Mouse (Mus musculus): ENCODE measurements around the gene Cnga3. TPM values are rescaled to one million over a fixed set of nuclear protein-coding genes. Genes with fewer than 3 reads are reported as not detected.

Cnga3 gene
- polyA plus RNA-seq, 1 experiment from 2014 or later = not detected

GRCm38 (mm10) chr1:37220134-37220907 is 6.1 kb downstream of the Cnga3 start:
- Histone ChIP-seq H3K27me3 (no peaks in the 10 kb centered on the region; the same call in 1 of the 2 replicates), H3K4me2 (replicated peaks) (no peak overlapping the region), H3K4me3 (no peak overlapping the region), H3K9ac (no peak overlapping the region), H3K36me3 (no peaks in the 10 kb centered on the region), H3K9me3 (no peaks in the 10 kb centered on the region), H3K27ac (no peak overlapping the region), H3K4me1 (0 out of 2 replicates have a peak, but pooled peaks cover 3% of the 10 kb centered on the region)
- peak; percentile 28; the same call in 1 of the 2 replicates for ATAC-seq (ENCODE audit: insufficient number of reproducible peaks, insufficient read depth, low FRiP score, low TSS enrichment)
- 44% methylated on average over 6 of the region's 6 CpGs for WGBS

GRCm38 (mm10) chr1:37222002-37222401 is 7.8 kb downstream of the Cnga3 start:
- H3K27ac ChIP-seq = no peak overlapping the region
- no peaks in the 10 kb centered on the region for H3K9me3 ChIP-seq
- H3K4me1 ChIP-seq = 0 out of 2 replicates have a peak, but pooled peaks cover 3% of the 10 kb centered on the region
- H3K9ac ChIP-seq = no peak overlapping the region
- no peak overlapping the region for H3K4me3 ChIP-seq
- no peak overlapping the region for H3K4me2 ChIP-seq (replicated peaks)
- no peaks in the 10 kb centered on the region; the same call in 1 of the 2 replicates for H3K27me3 ChIP-seq
- H3K36me3 ChIP-seq = no peaks in the 10 kb centered on the region
- ATAC-seq (ENCODE audit: insufficient number of reproducible peaks, insufficient read depth, low FRiP score, low TSS enrichment) = no peak
- WGBS = 56% methylated on average over 7 of the region's 7 CpGs

GRCm38 (mm10) chr1:37230404-37230803 is 16.2 kb downstream of the Cnga3 start:
- 56% methylated on average over 6 of the region's 6 CpGs for WGBS
- H3K27me3 ChIP-seq = no peaks in the 10 kb centered on the region
- ATAC-seq (ENCODE audit: insufficient number of reproducible peaks, insufficient read depth, low FRiP score, low TSS enrichment) = no peak

GRCm38 (mm10) chr1:37231295-37231701 is 17.1 kb downstream of the Cnga3 start:
- H3K9ac ChIP-seq = no peak overlapping the region
- H3K27me3 ChIP-seq = no peaks in the 10 kb centered on the region
- H3K9me3 ChIP-seq = no peaks in the 10 kb centered on the region
- no peak overlapping the region for H3K4me3 ChIP-seq
- no peaks in the 10 kb centered on the region for H3K36me3 ChIP-seq
- peak; percentile 95 for ATAC-seq (ENCODE audit: insufficient number of reproducible peaks, insufficient read depth, low FRiP score, low TSS enrichment)
- no peak overlapping the region for H3K27ac ChIP-seq
- no peak overlapping the region for H3K4me2 ChIP-seq (replicated peaks)
- WGBS = 30% methylated on average over 6 of the region's 6 CpGs
- H3K4me1 ChIP-seq = peaks cover 8% of the 10 kb centered on the region

More at GRCm38 (mm10) chr1:37230404-37230803, 16.2 kb downstream of the Cnga3 start:
- Histone ChIP-seq H3K27ac (peak overlapping the region; percentile 8; the same call in 1 of the 2 replicates), H3K36me3 (no peaks in the 10 kb centered on the region), H3K9me3 (no peaks in the 10 kb centered on the region), H3K4me2 (replicated peaks) (no peak overlapping the region), H3K9ac (no peak overlapping the region), H3K4me1 (peaks cover 8% of the 10 kb centered on the region), H3K4me3 (no peak overlapping the region)

GRCm38 (mm10) chr1:37239045-37239635 is 24.9 kb downstream of the Cnga3 start:
- Histone ChIP-seq H3K4me1 (peaks cover 6% of the 10 kb centered on the region), H3K27me3 (no peaks in the 10 kb centered on the region), H3K36me3 (no peaks in the 10 kb centered on the region), H3K9ac (no peak overlapping the region), H3K4me2 (replicated peaks) (no peak overlapping the region), H3K9me3 (no peaks in the 10 kb centered on the region), H3K27ac (no peak overlapping the region), H3K4me3 (no peak overlapping the region)
- no peak for ATAC-seq (ENCODE audit: insufficient number of reproducible peaks, insufficient read depth, low FRiP score, low TSS enrichment)
- WGBS = 66% methylated on average over 10 of the region's 10 CpGs

GRCm38 (mm10) chr1:37242253-37242652 is 28.0 kb downstream of the Cnga3 start:
- peaks cover 5% of the 10 kb centered on the region for H3K4me1 ChIP-seq
- 78% methylated on average over 8 of the region's 8 CpGs for WGBS
- H3K9me3 ChIP-seq = no peaks in the 10 kb centered on the region
- H3K4me3 ChIP-seq = no peak overlapping the region
- no peak overlapping the region for H3K27ac ChIP-seq
- no peak overlapping the region for H3K9ac ChIP-seq
- no peak overlapping the region for H3K4me2 ChIP-seq (replicated peaks)
- H3K27me3 ChIP-seq = no peaks in the 10 kb centered on the region
- ATAC-seq (ENCODE audit: insufficient number of reproducible peaks, insufficient read depth, low FRiP score, low TSS enrichment) = no peak
- no peaks in the 10 kb centered on the region for H3K36me3 ChIP-seq

GRCm38 (mm10) chr1:37246476-37246875 is 32.2 kb downstream of the Cnga3 start:
- no peaks in the 10 kb centered on the region for H3K36me3 ChIP-seq
- H3K4me3 ChIP-seq = no peak overlapping the region
- no peaks in the 10 kb centered on the region for H3K27me3 ChIP-seq
- no peaks in the 10 kb centered on the region for H3K9me3 ChIP-seq
- 83% methylated on average over 2 of the region's 2 CpGs for WGBS
- no peak for ATAC-seq (ENCODE audit: insufficient number of reproducible peaks, insufficient read depth, low FRiP score, low TSS enrichment)
- H3K9ac ChIP-seq = no peak overlapping the region
- no peak overlapping the region for H3K27ac ChIP-seq
- peaks cover 6% of the 10 kb centered on the region; the same call in 1 of the 2 replicates for H3K4me1 ChIP-seq
- no peak overlapping the region for H3K4me2 ChIP-seq (replicated peaks)

- Histone ChIP-seq H3K4me2 (replicated peaks) (no peak overlapping the region), H3K4me3 (no peak overlapping the region), H3K27ac (no peak overlapping the region), H3K9me3 (no peaks in the 10 kb centered on the region), H3K36me3 (no peaks in the 10 kb centered on the region), H3K27me3 (no peaks in the 10 kb centered on the region), H3K9ac (no peak overlapping the region), H3K4me1 (peaks cover 6% of the 10 kb centered on the region; the same call in 1 of the 2 replicates)
- no peak for ATAC-seq (ENCODE audit: insufficient number of reproducible peaks, insufficient read depth, low FRiP score, low TSS enrichment)
- WGBS = 30% methylated on average over 2 of the region's 2 CpGs
These were observed 34.2 kb downstream of the Cnga3 start for GRCm38 (mm10) chr1:37248406-37248805.

GRCm38 (mm10) chr1:37250643-37251310 is 36.5 kb downstream of the Cnga3 start:
- Histone ChIP-seq H3K4me1 (peaks cover 6% of the 10 kb centered on the region; the same call in 1 of the 2 replicates), H3K4me2 (replicated peaks) (no peak overlapping the region), H3K36me3 (no peaks in the 10 kb centered on the region), H3K4me3 (no peak overlapping the region), H3K9ac (no peak overlapping the region), H3K27ac (no peak overlapping the region), H3K27me3 (no peaks in the 10 kb centered on the region), H3K9me3 (no peaks in the 10 kb centered on the region)
- no peak for ATAC-seq (ENCODE audit: insufficient number of reproducible peaks, insufficient read depth, low FRiP score, low TSS enrichment)
- WGBS = 44% methylated on average over 5 of the region's 5 CpGs

- WGBS = 93% methylated on average over 2 of the region's 2 CpGs
- H3K4me3 ChIP-seq = no peak overlapping the region
- ATAC-seq (ENCODE audit: insufficient number of reproducible peaks, insufficient read depth, low FRiP score, low TSS enrichment) = no peak
These were observed 44.2 kb downstream of the Cnga3 start for GRCm38 (mm10) chr1:37258443-37258842.

GRCm38 (mm10) chr1:37272464-37272863 is 58.2 kb downstream of the Cnga3 start:
- Histone ChIP-seq H3K4me2 (replicated peaks) (no peak overlapping the region), H3K4me1 (no peaks in the 10 kb centered on the region), H3K9me3 (no peaks in the 10 kb centered on the region), H3K27me3 (no peaks in the 10 kb centered on the region), H3K27ac (no peak overlapping the region), H3K9ac (no peak overlapping the region), H3K36me3 (no peaks in the 10 kb centered on the region), H3K4me3 (no peak overlapping the region)
- ATAC-seq (ENCODE audit: insufficient number of reproducible peaks, insufficient read depth, low FRiP score, low TSS enrichment) = no peak
- WGBS = 8% methylated on average over 7 of the region's 7 CpGs

More at GRCm38 (mm10) chr1:37258443-37258842, 44.2 kb downstream of the Cnga3 start:
- H3K4me1 ChIP-seq = no peaks in the 10 kb centered on the region
- H3K27ac ChIP-seq = no peak overlapping the region
- H3K27me3 ChIP-seq = no peaks in the 10 kb centered on the region
- no peaks in the 10 kb centered on the region for H3K9me3 ChIP-seq
- no peak overlapping the region for H3K4me2 ChIP-seq (replicated peaks)
- H3K9ac ChIP-seq = no peak overlapping the region
- H3K36me3 ChIP-seq = no peaks in the 10 kb centered on the region

All from embryonic facial prominence, embryonic 12.5 days (tissue).